Mouse (Mus musculus) embryo, embryonic 10 days (tissue): Measurements from ENCODE around the gene Stoml1.
A peak's percentile ranks its signal among the peaks of the same experiment; 100 is the strongest.
"Not testable (repeated sequence)": the region's sequence is repeated elsewhere in the genome, so short reads cannot be mapped to it uniquely, and the experiment has no call there.

ENCODE experiments used
- DNase-seq: peaks from one replicate; pipeline ENCODE4 v3.0.0-alpha.2; 2015; ENCODE audit warnings: low spot score

Gene Stoml1

GRCm38 (mm10) chr9:58241780-58242485 is 11.0 kb upstream of the Stoml1 start:
- DNase-seq: no peak

DNA sequence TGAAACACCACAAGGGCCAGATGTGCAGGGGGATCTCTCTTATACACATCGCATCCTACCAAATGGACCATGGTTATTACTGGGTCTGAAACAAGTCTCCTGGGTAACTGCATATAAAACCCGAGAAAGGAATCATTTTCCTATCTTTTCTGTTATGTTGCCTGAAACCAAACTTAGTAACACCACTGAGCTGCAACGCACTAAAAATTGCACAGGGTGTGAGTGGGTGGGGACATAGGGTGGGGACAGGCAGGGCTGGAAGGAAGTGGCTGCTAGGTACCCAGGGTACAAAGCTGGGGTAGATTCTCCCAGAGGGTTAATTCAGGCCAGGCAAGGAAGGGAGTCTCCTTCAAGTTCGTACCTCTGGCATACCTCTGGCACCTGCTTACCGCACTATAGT is 10.3 kb upstream of the Stoml1 start:
- no peak for DNase-seq

- no peak for DNase-seq
Observed at GRCm38 (mm10) chr9:58243696-58244095, 9.3 kb upstream of the Stoml1 start.

DNA sequence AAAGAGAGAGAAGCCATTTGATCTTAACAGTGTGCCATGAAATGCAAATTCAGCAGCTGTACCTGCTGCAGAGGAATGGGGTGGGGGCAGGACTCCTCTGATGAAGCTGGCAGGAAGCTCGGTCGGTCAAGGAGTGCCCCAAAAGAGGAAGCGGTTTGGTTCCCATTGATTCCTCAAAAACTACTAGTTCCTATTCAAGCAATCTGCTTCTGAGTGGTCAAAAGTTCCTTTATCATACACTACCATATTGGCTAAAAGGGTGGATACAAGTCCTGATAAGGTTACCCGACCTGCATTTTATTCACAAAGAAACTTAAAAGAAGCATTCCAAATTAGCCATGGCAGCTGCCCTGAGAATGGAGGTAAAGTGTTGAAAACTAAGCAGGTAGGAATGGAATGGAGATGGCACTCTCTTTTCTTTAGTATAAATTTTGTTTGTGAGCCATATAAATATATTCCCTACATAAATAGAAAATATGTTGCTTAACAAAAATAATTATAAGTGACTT is 6.8 kb upstream of the Stoml1 start:
- DNase-seq: no peak

GRCm38 (mm10) chr9:58247064-58247759 is 5.8 kb upstream of the Stoml1 start:
- peak; percentile 90 for DNase-seq

- no peak for DNase-seq
Observed at GRCm38 (mm10) chr9:58248746-58249413, 4.1 kb upstream of the Stoml1 start.

DNA sequence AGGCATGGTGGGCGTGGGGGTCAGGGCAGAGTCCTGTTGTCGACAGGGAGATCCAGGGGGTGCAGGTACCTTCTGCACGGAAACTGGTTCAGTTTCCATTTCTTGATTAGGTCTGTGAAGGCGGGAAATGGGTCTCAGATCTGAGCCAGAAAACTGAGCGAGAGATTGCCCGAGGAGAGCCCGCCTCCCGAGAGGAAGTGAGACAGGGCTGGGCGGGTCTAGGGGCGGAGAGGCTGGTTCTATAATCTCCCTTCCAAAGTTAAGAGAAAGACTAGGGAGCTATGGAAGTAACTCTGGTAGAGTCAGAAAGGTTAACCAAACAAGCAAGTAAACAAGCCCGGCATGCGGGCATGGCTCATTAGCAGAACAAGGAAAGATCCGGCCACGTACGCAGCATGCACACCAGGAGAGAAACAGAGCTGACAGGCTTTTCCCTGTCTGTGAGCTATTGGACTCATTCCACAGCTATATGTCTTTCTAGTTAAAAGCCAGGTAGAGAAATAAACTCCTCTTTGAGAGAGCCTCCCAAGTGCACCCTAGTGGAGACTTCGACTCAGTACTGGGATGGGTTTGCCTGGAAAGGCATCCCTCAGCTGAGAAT is 3.3 kb upstream of the Stoml1 start, which contains the start of gene Pml:
Gene Pml (minus strand): TSS at position 195 of the 601 bp plus-strand sequence.
- DNase-seq: peak; percentile 77

DNA sequence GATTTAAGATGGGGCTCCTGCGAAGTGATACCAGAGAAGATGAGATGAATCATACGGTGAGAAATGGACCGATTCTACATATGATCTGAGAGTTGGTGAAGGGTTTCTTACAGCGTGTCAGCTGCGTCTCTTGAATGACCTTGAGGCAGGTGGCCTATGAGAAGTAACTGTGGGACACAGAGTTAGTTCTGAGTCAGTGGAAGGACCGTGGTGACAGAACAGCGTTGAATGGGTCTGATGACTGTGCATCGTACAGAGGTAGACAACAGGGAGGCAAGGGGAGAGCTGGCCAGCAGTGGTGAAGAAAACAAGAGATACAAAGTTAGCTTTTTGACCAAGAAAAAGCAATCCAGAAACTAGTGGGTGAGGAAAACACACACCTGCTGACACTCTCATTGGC is 2.6 kb upstream of the Stoml1 start:
- no peak for DNase-seq

DNA sequence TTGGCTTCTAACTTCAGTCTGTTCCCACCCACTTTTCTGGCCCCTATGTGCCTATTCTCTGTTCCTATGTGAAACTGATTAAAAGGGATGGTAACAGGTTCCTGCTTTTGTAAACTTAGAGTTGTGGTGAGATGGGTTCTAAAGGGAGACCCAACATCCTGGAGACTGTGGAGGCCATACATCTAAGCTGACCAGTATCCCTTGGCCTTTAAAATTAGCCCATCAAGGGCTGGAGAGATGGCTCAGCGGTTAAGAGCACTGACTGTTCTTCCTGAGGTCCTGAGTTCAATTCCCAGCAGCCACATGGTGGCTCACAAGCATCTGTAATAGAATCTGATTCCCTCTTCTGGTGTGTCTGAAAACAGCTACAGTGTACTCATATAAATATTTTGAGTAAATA is 2.2 kb upstream of the Stoml1 start:
- not testable (repeated sequence) for DNase-seq

DNA sequence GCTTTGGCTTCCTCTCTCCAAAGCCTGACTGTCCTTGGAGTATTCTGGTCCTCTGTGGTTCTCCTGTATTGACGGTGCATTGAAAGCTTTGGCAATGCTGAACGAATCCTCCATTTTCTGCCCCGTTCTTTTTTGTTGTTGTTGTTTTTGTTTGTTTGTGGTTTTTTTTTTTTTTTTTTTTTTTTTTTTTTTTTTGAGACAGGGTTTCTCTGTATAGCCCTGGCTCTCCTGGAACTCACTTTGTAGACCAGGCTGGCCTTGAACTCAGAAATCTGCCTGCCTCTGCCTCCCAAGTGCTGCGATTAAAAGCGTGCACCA is 800 bp downstream of the Stoml1 start:
- not testable (repeated sequence) for DNase-seq

GRCm38 (mm10) chr9:58255105-58255504 is 2.1 kb downstream of the Stoml1 start:
- DNase-seq: no peak

- no peak for DNase-seq
Observed at GRCm38 (mm10) chr9:58255704-58256685, 3.0 kb downstream of the Stoml1 start.

GRCm38 (mm10) chr9:58262507-58262906 is 9.5 kb downstream of the Stoml1 start:
- no peak for DNase-seq

GRCm38 (mm10) chr9:58265368-58265767 is 12.4 kb downstream of the Stoml1 start:
- no peak for DNase-seq

- no peak for DNase-seq
Observed at GRCm38 (mm10) chr9:58266571-58267011, 13.6 kb downstream of the Stoml1 start.

- no peak for DNase-seq
Observed at GRCm38 (mm10) chr9:58267046-58267445, 14.1 kb downstream of the Stoml1 start.

DNA sequence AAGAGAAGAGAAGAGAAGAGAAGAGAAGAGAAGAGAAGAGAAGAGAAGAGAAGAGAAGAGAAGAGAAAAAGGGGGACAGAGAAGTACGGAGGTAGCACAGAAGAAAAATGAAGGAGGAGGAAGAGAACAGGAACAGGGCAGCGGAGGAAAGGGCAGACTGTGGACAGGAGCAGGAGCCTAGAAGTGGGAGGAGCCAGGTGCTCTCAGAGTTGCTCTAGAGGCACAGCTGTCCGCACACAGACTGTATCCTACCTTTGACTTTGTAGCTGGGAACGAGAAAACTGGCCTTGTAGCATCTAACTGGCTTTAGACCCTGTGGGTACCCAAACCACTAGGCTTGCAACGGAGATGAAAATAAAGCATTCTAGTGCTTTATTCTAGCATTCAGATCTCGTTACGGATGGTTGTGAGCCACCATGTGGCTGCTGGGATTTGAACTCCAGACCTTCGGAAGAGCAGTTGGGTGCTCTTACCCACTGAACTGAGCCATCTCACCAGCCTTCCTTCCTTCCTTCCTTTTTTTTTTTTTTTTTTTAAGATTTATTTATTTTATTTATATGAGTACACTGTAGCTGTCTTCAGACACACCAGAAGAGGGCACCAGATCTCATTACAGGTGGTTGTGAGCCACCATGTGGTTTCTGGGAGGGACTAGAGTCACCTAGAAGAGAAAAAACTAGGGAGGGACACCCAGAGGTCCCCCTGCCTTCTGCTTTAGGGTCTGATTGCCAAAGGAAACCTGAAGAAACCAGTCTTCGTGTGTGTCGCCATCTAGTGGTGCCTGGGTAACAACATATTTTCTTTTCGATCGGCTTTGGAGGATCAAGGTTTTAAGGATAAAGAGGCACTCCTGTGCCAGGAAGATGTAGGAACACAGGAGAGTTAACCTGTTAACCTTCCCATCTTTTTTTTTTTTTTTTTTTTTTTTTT is 15.7 kb downstream of the Stoml1 start:
- peak; percentile 91 for DNase-seq

DNA sequence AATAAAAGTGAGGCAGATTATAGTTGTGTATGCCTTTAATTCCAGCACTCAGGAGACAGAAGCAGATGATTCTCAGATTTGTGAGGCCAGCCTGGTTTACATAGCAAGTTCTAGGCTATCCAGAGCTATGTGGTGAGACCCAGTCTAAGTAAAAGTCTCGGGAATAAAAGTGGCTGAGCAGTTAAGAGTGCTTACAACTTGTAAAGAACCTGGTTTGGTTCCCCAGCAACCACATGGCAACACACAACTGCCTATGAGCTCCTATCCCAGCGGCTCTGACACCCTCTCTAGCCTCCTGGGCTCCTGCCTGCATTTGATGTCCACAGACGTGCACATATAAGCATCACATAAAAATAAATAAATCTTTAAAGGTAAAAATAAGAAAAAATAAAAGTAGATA is 17.1 kb downstream of the Stoml1 start:
- no peak for DNase-seq

GRCm38 (mm10) chr9:58271109-58271508 is 18.1 kb downstream of the Stoml1 start:
- DNase-seq: no peak

DNA sequence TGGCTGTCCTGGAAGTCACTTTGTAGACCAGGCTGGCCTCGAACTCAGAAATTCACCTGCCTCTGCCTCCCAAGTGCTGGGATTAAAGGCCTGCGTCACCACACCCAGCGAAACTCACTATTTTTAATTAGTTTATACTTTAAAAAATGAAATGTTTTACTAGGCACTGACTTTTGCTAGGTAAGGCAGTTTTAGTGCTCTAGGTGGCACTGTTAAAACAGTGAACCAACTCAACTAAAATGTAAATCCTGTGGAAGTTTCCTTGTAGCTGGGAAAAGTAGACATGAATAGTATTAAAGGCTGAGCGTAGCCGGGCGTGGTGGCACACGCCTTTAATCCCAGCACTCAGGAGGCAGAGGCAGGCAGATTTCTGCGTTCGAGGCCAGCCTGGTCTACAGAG is 18.6 kb downstream of the Stoml1 start:
- DNase-seq: not testable (repeated sequence)
